Mouse (Mus musculus) heart, postnatal 0 days (tissue): Measurements from ENCODE around the gene Insig1.

Experiments used
- CTCF ChIP-seq: IDR thresholded peaks from 2 replicates; pipeline ENCODE4 v1.5.1; 2016; ENCODE audit warnings: antibody characterized with exemption, control low read depth, low read depth
- EP300 ChIP-seq: IDR thresholded peaks from 2 replicates; pipeline ENCODE4 v1.6.1; 2016; ENCODE audit warnings: antibody characterized with exemption, low read depth

- TF ChIP-seq CTCF, result no peak
- TF ChIP-seq EP300, result no peak
These were observed 15.7 kb upstream of the Insig1 start for GRCm38 (mm10) chr5:28055450-28055849.
